Mouse (Mus musculus): ENCODE data around the gene Mymk.

The Mymk gene

DNA sequence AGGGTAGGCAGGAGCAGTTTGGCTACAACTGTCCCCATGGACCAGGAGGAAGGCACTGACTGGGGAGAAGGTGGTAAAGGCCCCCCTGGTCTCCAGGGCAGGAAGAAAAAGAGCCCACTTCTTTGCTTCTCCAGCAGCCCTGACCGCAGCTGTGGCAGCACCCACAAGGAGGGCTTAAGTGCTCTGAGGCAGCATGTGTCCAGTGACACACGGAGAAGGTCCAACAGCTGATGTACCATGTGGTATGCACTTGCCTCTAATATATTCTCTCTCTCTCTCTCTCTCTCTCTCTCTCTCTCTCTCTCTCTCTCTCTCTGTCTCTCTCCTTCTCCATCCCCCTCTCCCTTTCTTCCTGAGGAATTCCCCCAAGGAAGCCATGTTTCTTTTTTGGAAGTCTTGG is at the start of gene Mymk:
TSS of gene Mymk (minus strand) at position 202 of the 400 bp plus-strand sequence.
- DNase-seq, result no peak

DNA sequence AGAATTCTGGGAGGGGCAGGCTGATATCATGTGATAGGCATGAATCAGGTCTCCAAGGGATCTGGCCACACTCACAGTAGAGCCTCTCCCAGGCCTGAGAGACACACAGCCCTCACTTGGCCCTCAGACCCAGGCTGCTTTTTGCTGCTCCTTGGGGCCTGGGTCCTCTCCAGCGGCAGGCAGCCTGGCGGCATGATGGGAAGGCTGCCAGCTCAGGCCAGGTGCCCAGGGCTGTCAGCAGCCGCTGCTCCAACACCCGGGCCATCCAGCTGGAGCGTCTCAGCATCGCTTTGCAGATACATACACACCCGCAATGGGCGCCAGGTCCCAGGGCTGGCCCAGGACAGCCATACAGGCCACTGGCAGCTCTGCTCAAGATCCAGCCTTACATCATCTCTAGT is 48.3 kb upstream of the Mymk start:
- no peak for DNase-seq

DNA sequence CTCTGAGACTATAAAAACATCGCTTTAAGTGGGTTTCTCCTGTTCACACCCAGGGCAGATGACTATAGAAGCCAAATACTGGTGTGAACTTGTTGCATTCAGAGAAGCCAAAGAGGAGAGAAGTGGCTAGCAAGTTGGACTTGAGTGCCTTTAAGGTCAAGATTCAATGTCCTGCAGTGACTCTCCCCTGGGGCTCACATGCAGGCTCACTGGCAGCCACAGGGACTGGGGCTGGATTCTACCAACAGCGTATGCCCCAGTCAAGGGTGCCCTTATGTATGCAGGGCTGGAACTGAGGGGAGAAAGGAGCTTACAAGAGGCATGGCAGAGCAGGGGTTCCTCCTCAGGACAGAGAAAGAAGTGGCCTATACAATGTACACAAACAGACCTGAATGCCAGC is 47.8 kb upstream of the Mymk start:
- DNase-seq, result no peak

DNA sequence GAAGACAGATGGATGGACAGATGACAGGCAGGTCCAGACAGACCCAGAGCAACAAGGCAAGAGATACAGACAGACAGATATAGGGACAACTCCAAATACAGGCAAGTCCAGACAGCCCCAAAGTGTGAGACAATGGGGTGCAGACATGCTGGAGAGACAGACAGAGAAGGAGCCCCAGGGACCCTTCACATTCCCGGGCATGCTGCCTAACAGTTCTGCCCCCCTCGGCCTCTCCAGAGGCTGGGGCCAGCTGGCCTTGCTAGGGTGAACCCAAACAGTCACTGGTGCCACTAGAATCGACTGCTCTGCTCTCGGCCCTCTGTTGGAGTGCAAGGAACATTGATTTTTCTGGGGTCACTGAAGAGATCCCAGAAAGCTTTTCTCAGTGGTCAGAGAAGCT is 46.5 kb upstream of the Mymk start:
- no peak for DNase-seq

DNA sequence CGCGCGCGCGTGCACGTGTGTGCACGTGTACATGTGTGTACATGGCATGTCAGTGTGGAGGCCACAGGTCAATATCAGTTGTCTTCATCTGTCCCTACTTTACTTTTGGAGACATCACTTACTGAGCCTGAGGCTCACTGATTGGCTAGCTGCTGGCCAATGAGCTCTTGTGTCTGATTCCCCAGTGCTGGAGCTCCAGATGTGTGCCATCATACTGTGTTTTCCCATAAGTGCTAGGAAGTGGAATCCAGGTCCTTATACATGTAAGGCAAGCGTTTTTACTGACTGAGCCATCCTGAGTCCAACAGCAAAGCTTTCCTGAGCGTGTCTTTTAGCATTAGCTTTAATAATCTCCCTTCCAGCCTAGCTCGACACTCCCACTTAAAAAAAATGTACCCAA is 42.2 kb upstream of the Mymk start:
- DNase-seq, result no peak

DNA sequence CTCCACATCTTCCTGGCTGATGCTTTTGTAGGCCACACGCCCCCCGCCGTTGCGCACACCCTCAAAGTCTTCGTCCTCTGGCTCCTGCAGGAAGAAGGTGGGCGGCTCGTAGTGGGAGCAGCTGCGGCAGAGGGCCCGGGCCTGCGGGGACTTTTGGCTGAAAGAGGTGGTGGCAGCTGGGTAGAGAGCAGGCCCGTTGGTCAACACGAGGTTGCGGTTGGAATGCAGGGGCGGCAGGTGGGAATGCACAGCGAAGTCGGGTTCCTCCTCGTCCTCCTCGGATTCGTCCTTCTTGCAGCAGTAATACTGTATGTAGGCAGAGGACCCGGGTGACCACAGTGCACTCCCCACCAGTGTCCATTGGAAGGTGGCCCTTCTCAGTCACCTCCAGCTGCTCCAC is 40.6 kb upstream of the Mymk start:
- no peak for DNase-seq

DNA sequence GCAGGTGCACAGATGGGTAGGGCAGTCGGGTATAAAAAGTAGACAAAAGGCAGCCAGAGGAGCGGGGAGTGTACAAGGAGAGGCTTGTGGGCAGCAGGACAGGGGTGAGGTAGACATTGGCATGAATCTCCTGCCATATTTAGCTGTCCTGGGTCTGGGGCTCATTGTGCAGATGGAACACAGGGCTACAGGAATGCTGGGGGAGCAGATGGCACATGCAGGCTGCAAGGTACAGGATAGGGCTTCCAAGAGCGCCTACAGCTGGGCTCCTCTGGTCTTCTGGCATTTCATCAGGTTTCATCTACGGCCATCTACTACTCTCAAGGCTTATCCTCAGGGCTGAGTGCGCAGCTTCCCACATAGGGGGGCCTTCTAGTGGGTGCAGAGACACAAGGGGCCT is 37.1 kb upstream of the Mymk start:
- DNase-seq, result no peak

DNA sequence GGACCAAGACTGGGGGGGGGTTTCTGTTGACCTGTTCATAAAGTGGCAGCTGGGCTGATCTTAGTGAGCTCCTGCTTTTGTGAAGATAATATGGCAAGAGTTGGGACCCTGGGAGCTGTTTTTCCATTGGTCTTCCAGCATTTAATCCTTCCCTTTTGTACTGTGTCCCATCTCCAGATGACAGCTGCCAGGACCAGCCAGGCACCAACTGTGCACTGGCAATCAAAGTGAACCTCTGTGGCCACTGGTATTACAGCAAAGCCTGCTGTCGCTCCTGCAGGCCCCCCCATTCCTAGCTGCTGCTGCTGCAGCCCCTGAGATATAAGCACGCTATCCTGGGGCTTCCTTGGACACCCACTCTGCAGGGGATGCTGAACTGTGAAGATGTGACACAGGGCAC is 36.2 kb upstream of the Mymk start:
- DNase-seq, result no peak

DNA sequence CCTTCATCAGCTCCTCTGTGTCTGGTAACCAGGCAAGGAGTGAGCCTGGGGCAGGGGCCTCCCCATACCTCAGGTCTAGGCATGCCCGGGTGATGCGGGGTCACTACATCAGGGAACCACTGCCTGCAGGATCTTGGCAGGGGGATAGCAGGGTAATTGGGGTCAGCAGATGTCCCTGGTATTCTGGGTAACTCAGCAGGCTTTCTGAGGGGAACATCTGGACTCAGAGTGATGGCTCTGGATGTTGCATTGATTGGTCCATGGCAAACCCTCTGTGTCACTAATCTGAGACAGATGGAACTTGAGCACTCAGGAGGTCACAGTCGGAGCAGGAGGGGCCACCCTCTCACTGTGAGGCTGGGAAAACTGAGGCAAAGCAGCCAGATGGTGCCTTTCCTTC is 34.8 kb upstream of the Mymk start:
- no peak for DNase-seq

DNA sequence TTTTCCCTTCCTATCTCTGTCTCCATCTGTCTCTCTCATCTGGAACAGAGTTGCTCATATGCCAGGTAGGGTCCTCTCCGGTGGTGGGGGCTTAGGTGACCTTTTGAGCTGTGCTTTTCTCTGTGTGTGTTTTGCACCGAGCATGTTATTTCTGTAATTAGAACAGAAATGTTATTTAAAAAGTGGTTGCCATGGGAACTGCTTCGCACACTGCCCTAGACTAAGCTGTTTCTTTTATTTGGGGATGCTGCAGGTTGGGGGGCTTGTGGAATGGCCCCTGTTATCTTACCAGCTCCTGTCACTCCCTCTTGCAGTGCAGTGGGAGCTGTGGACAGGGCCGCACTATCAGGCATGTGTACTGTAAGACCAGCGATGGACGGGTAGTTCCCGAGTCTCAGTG is 31.6 kb upstream of the Mymk start:
- no peak for DNase-seq

DNA sequence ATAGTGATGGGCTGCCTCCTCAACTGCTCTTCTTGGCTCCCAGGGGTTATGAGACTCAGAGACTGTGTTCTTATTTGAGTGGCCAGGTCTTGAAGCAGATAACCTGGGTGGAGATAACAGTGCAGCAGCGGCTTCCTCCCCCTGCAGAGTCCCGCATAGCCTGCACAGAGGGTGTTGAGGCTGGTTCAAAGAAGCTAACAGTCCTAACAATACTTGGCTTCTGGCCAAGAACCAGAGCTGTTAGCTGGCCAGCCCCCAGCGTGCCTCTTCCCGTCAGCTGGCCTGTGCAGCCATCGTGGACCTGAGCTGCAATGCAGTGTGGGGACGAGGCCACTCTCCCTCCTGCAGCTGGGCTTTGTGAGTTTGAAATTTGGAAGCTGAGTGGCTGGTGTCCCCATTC is 25.8 kb upstream of the Mymk start:
- peak; percentile 34 for DNase-seq

DNA sequence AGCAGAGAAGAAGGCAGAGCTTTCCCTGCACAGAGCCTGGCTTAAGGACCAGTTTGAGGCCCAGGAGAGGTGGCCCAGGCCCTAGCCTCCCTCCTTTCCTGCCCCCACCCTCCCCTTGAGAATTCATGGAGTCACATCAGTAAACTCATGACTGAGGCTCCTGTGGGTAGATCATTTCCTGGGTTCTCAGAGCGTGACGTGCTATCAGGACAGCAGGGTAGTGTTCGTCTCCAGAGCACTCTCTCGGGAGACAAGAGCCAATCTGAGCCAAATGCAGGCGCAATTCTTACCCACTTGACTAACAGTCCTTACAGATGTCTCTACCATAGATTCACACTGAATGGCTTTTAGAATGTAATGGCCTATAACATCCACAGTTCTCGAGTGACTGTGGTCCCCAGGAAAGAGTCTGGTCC is 25.3 kb upstream of the Mymk start:
- no peak for DNase-seq

DNA sequence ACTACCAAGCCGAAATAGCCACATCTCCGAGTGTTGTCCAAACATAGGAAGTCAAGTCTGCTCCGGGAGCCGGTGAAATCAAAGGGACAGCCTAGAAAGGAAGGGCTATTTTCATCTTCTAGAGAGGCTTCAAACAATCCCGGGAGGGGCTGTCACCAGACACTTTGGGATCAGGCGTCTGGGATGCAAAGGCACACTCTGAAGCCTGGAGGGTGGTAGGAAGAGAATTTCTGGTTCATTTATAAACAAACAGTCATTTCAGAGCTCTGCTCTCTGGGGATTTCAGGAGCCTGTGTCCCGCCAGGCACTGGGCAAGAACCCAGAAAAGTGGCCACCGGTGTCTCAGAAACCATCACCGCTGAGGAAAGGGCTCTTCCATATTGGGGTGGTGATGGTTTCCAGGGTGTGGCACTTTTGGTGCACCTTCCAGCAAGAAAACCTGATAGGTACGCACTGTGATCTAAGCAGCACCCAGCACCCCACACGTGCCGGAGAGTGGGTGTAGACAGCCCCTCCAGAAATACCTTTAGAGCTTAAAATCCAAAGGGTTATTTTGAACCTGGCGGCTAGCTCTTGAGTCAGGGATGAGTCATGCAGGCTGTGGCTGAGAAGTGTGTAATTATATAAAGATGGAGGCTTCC is 24.5 kb upstream of the Mymk start:
- peak; percentile 25 for DNase-seq

DNA sequence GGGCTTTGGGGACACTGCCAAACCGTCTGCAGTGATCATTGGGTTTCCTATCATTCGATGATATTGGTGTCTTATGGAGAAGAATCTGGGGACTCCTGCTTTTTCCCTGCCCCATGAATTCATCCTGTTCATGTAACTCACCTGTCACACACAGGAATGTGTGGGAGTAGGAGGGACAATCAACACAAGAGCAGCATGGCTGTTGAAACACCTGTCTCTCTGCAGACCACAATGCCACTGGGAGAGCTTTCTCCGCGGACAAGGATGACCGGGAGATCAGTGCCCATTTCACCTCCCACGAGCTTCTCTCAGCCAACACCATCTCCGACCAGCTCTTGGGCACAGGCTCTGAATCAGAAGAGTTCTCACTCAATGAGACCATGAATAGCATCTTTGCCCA is 23.2 kb upstream of the Mymk start:
- no peak for DNase-seq

DNA sequence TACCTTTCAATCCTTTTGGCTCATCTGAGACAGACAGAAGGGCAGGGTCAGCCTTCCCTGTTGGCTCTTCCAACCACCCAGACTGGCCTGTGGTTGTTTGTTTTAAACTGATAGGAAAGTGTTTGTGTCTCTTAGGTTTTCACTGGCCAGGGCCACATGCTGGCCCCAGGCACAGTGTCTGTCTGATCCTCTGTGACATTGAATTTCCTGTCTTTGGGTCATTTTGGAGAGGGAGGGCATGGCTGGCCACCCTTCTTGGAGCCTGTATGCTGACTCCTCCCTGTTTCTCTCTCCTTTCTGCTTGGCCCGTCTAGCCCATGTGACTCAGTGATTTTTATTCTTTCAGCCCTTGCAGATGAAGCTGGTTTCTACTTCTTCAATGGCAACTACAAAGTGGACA is 17.3 kb upstream of the Mymk start:
- DNase-seq, result no peak

DNA sequence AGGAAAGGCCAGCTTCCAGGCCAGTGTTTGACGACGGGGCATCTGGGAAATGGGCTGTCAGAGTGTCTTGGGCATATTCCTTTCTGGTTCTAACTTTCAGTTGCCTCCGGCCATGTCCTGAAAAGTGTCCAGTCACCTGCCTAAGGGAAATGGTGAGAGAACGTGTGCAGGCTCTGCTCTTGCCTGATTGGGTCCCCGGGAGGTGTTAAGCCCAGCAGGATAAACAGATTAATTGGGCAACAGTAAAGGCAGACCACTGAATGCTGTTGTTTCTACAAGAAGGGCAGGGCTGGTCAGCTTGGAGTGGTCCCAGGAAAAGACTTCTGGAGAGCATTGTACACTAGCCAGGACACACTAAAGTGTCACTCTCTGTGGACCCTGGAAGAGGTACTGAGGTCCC is 16.7 kb upstream of the Mymk start:
- no peak for DNase-seq

DNA sequence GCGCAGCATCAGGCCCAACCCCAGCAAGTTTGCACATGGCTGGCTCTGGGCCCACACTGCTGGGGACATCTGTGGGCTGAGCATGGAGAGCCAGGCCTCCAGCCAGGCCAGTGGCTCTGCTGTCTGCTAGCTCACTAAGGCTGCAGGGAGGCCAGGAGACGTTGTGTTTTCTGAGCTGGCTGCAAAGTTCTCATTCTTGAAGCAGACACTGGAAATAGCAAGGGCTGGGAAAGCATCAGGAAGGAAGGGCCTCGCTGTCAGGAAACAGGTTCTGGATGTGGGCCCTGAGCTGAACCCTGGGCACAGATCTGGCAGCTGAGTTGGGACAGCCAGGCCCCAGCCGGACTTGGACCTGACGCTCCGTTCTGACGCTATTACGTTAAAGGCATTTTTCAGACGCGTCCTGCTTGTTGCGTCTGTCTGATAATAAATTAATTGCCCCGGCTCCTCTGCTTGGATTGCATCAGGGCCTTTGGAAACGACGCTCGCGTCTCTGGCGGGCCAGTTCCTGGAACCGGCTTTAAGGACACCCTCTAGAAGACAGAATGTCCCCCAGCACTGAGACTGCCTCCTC is 16.2 kb upstream of the Mymk start:
- peak; percentile 66 for DNase-seq

DNA sequence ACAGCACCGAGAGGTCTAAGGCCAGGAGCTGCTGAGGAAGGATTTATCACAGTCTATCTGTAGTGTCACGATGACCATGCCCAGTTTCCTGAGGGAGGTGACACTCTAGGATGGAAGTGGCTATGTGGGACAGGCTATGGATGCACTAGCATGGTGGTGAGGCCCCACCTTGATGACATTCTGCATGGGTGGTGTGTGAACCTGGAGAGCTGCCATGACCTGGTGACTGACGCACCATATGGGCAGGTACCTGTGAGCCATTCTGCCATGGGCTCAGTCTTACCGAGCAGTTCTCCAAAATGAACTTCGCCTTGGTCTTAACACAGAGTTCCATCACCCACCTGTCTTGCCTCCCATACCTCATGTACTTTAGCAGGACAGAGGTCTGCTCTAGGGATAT is 15.6 kb upstream of the Mymk start:
- no peak for DNase-seq

DNA sequence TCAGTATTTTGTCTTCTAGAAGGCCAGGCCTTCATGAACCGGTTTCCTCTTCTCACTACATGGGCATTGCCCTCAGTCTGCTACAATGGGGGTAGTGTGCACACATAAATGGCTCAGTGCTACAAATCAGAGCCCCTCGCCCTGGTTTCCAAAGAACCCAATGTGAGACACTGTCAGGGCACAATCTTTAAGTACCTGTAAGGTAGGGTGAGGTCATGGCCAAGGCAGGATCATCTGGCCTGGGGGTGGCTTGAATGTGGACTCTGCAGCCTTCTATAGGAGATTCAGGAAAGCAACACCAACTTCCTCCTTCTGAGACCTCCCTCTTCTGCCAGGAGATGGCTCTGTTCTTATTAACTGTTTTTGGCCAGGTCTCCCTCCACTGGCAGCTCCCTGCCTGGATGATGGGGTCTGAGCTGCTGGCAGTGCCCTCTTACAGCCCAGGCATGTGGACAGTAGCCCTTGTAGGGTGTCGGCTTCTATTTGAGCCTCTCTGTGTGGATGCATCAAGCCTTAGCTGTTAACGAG is 14.6 kb upstream of the Mymk start:
- no peak for DNase-seq

DNA sequence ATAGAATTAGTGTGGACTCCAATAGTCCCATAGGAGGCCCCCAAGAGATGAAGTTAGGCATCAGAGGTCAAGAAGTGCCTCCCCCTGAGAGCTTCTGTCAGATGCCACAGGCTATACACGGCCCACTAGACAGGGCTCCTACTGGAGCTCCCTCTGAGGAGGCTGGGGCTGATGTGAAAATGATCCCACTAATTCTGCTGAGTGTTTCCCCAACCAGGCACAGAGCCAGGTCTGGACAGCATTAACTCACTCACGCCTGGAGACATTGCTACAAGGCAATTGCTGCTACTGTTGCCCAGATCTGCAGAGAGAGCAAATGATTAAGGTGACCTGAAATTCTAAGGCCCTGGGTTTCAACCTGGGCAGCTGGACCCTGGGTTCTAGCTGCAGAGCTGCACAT is 13.8 kb upstream of the Mymk start:
- DNase-seq, result no peak

DNA sequence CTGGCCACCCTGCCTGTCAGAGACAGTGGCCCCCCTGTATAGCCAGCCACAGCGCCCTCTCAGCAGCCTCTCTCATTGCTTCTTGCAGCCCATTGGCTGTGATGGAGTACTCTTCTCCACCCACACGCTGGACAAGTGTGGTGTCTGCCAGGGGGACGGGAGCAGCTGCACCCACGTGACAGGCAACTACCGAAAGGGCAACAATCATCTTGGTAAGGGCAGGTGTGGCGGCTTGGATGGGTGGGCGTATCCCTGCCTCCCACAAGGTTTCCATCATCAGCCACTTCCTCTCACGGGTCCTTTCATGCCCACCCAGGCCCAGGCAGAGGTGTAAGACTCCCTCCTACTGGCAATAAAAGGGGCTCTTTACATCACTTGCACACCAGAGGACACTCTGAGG is 13.0 kb upstream of the Mymk start:
- no peak for DNase-seq

DNA sequence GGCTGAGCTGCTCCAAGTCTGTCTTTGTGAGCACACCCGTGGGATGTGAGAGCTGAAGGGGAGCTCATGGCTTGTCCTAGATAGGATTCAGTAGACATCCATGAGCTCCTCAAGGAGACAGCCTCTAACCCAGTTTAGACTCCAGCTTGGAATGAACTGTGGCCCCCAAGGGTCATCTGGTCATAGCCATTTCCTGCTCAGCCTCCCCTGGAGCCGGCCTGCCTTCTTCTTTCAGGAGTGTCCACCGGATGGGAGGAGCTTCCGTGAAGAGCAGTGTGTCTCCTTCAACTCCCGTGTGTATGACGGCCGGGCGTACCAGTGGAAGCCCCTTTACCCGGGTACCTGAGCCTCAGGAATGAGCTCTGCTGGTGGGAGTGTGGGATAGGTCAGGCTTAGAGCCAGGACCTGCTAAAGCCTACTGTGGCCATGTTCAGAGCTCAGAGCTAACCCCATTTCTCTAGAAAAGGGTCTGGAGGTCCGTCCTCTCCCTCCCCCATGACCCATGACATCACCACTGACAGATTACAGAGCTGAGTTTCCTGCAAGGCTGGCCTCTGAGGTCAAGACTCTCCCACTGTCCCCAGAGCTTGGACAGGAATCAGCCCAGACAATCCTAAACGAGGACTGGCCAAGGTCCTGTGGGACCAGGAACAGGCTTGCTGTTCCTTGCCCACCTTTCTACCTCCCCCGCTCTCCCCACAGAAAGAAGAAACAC is 11.9 kb upstream of the Mymk start:
- peak; percentile 68 for DNase-seq

DNA sequence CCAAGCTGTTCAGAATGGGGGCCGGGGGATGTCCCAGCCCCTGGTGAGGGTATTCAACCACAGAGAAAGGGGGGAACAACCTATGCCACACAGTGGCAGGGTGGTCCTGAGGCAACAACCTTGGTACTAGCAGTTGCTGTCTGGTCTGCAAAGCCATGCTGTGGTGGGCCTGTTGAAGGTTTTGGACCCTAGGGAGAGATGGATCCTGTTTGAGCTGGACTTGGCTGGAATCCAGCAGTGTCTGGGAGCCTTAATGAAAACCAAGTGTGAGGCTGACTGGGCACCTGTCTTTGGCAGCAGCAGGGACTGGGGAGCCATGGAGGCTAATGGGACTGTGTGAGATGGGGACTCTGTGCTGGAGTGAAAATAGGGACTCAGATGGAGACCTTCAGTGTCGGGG is 7.7 kb upstream of the Mymk start:
- DNase-seq, result peak; percentile 59

DNA sequence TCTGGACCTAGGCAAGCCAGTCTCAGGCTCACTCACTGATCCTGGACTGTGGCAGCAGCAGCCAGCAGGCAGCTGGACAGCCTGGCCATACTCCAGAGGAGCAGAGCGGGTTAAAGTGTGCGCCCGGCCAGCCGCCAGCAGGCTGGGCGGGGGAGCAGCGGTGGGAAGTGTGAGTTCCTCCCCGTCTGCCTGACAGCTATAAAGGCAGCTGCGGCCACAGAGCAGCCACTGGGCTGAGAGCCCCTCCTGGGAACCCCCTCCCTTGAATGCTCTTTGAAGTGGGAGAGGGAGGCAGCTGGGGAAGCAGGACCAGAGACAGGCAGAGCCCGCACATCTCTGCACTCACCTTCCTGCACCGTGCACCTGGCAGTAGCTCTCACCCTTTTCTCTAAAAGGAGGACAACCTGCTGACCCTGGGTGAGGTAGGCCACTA is 7.2 kb upstream of the Mymk start, which contains the start of gene Adamtsl2:
TSS of gene Adamtsl2 (plus strand) at position 228 of the 433 bp plus-strand sequence.
- peak; percentile 88 for DNase-seq

Data from kidney, adult 18-20 months (tissue).